Mouse (Mus musculus): ENCODE data around the gene Myo1b. TPM values are rescaled to one million over a fixed set of nuclear protein-coding genes. Genes with fewer than 3 reads are reported as not detected.
A peak's percentile ranks its signal among the peaks of the same experiment; 100 is the strongest.

Myo1b gene
- polyA plus RNA-seq, 1 experiment from 2014 or later = 88.8 TPM

GRCm38 (mm10) chr1:51766271-51766670 lies 149.6 kb downstream of the Myo1b start:
- peaks cover 59% of the 10 kb centered on the region for H3K36me3 ChIP-seq (ENCODE audit: control insufficient read depth, insufficient read depth, low read length)
- no peak overlapping the region for H3K4me2 ChIP-seq (replicated peaks; ENCODE audit: low read depth, low read length)
- no peak overlapping the region for H3K4me3 ChIP-seq (ENCODE audit: low read length)
- H3K9me3 ChIP-seq (ENCODE audit: control insufficient read depth, low read length) = no peaks in the 10 kb centered on the region
- no peak overlapping the region for H3K9ac ChIP-seq (ENCODE audit: low read depth, low read length)
- H3K4me1 ChIP-seq (ENCODE audit: control insufficient read depth, insufficient read depth, low read length) = no peaks in the 10 kb centered on the region
- no peaks in the 10 kb centered on the region for H3K27me3 ChIP-seq (ENCODE audit: control insufficient read depth, insufficient read depth, low read length)
- ATAC-seq (ENCODE audit: low FRiP score, low TSS enrichment) = no peak
- 78% methylated on average over 4 of the region's 4 CpGs for WGBS
- H3K27ac ChIP-seq (ENCODE audit: low read depth, low read length) = no peak overlapping the region

- no peak overlapping the region for H3K4me2 ChIP-seq (replicated peaks; ENCODE audit: low read depth, low read length)
- H3K4me1 ChIP-seq (ENCODE audit: control insufficient read depth, insufficient read depth, low read length) = no peaks in the 10 kb centered on the region
- no peaks in the 10 kb centered on the region for H3K27me3 ChIP-seq (ENCODE audit: control insufficient read depth, insufficient read depth, low read length)
- no peak overlapping the region for H3K9ac ChIP-seq (ENCODE audit: low read depth, low read length)
- WGBS = 93% methylated on average over 5 of the region's 5 CpGs
- no peaks in the 10 kb centered on the region for H3K9me3 ChIP-seq (ENCODE audit: control insufficient read depth, low read length)
- no peak overlapping the region for H3K4me3 ChIP-seq (ENCODE audit: low read length)
- no peak for ATAC-seq (ENCODE audit: low FRiP score, low TSS enrichment)
- peaks cover 57% of the 10 kb centered on the region for H3K36me3 ChIP-seq (ENCODE audit: control insufficient read depth, insufficient read depth, low read length)
- H3K27ac ChIP-seq (ENCODE audit: low read depth, low read length) = no peak overlapping the region
Measured at GRCm38 (mm10) chr1:51765156-51765555, 150.7 kb downstream of the Myo1b start.

GRCm38 (mm10) chr1:51759657-51760056 lies 156.2 kb downstream of the Myo1b start:
- no peaks in the 10 kb centered on the region for H3K27me3 ChIP-seq (ENCODE audit: control insufficient read depth, insufficient read depth, low read length)
- WGBS = 78% methylated on average over 6 of the region's 6 CpGs
- no peaks in the 10 kb centered on the region for H3K9me3 ChIP-seq (ENCODE audit: control insufficient read depth, low read length)
- no peak overlapping the region for H3K4me2 ChIP-seq (replicated peaks; ENCODE audit: low read depth, low read length)
- H3K9ac ChIP-seq (ENCODE audit: low read depth, low read length) = no peak overlapping the region
- no peaks in the 10 kb centered on the region for H3K4me1 ChIP-seq (ENCODE audit: control insufficient read depth, insufficient read depth, low read length)
- H3K4me3 ChIP-seq (ENCODE audit: low read length) = no peak overlapping the region
- H3K36me3 ChIP-seq (ENCODE audit: control insufficient read depth, insufficient read depth, low read length) = peaks cover 65% of the 10 kb centered on the region
- no peak overlapping the region for H3K27ac ChIP-seq (ENCODE audit: low read depth, low read length)
- ATAC-seq (ENCODE audit: low FRiP score, low TSS enrichment) = no peak

GRCm38 (mm10) chr1:51758326-51759109 lies 157.4 kb downstream of the Myo1b start:
- 57% methylated on average over 15 of the region's 15 CpGs for WGBS
- no peak overlapping the region for H3K27ac ChIP-seq (ENCODE audit: low read depth, low read length)
- ATAC-seq (ENCODE audit: low FRiP score, low TSS enrichment) = peak; percentile 72

GRCm38 (mm10) chr1:51753621-51754020 lies 162.2 kb downstream of the Myo1b start:
- Histone ChIP-seq H3K27ac (ENCODE audit: low read depth, low read length) (no peak overlapping the region), H3K27me3 (ENCODE audit: control insufficient read depth, insufficient read depth, low read length) (no peaks in the 10 kb centered on the region), H3K4me3 (ENCODE audit: low read length) (no peak overlapping the region), H3K9ac (ENCODE audit: low read depth, low read length) (no peak overlapping the region), H3K36me3 (ENCODE audit: control insufficient read depth, insufficient read depth, low read length) (peaks cover 53% of the 10 kb centered on the region), H3K4me1 (ENCODE audit: control insufficient read depth, insufficient read depth, low read length) (no peaks in the 10 kb centered on the region), H3K9me3 (ENCODE audit: control insufficient read depth, low read length) (no peaks in the 10 kb centered on the region), H3K4me2 (replicated peaks; ENCODE audit: low read depth, low read length) (no peak overlapping the region)
- ATAC-seq (ENCODE audit: low FRiP score, low TSS enrichment) = no peak
- WGBS = 93% methylated on average over 6 of the region's 6 CpGs

More at GRCm38 (mm10) chr1:51758326-51759109, 157.4 kb downstream of the Myo1b start:
- no peak overlapping the region for H3K9ac ChIP-seq (ENCODE audit: low read depth, low read length)
- no peak overlapping the region for H3K4me2 ChIP-seq (replicated peaks; ENCODE audit: low read depth, low read length)
- no peaks in the 10 kb centered on the region for H3K4me1 ChIP-seq (ENCODE audit: control insufficient read depth, insufficient read depth, low read length)
- no peaks in the 10 kb centered on the region for H3K9me3 ChIP-seq (ENCODE audit: control insufficient read depth, low read length)
- H3K36me3 ChIP-seq (ENCODE audit: control insufficient read depth, insufficient read depth, low read length) = peaks cover 75% of the 10 kb centered on the region
- no peak overlapping the region for H3K4me3 ChIP-seq (ENCODE audit: low read length)
- H3K27me3 ChIP-seq (ENCODE audit: control insufficient read depth, insufficient read depth, low read length) = no peaks in the 10 kb centered on the region

GRCm38 (mm10) chr1:51751006-51751405 lies 164.9 kb downstream of the Myo1b start:
- no peak overlapping the region for H3K9ac ChIP-seq (ENCODE audit: low read depth, low read length)
- 80% methylated on average over 10 of the region's 10 CpGs for WGBS
- H3K4me3 ChIP-seq (ENCODE audit: low read length) = no peak overlapping the region
- H3K9me3 ChIP-seq (ENCODE audit: control insufficient read depth, low read length) = no peaks in the 10 kb centered on the region
- no peak for ATAC-seq (ENCODE audit: low FRiP score, low TSS enrichment)
- H3K4me1 ChIP-seq (ENCODE audit: control insufficient read depth, insufficient read depth, low read length) = 0 out of 2 replicates have a peak, but pooled peaks cover 6% of the 10 kb centered on the region
- no peaks in the 10 kb centered on the region for H3K27me3 ChIP-seq (ENCODE audit: control insufficient read depth, insufficient read depth, low read length)
- H3K36me3 ChIP-seq (ENCODE audit: control insufficient read depth, insufficient read depth, low read length) = peaks cover 41% of the 10 kb centered on the region
- H3K4me2 ChIP-seq (replicated peaks; ENCODE audit: low read depth, low read length) = no peak overlapping the region
- H3K27ac ChIP-seq (ENCODE audit: low read depth, low read length) = no peak overlapping the region

GRCm38 (mm10) chr1:51748306-51748705 lies 167.6 kb downstream of the Myo1b start:
- Histone ChIP-seq H3K4me2 (replicated peaks; ENCODE audit: low read depth, low read length) (no peak overlapping the region), H3K36me3 (ENCODE audit: control insufficient read depth, insufficient read depth, low read length) (peaks cover 24% of the 10 kb centered on the region; the same call in 1 of the 2 replicates), H3K4me1 (ENCODE audit: control insufficient read depth, insufficient read depth, low read length) (0 out of 2 replicates have a peak, but pooled peaks cover 6% of the 10 kb centered on the region), H3K4me3 (ENCODE audit: low read length) (no peak overlapping the region), H3K9me3 (ENCODE audit: control insufficient read depth, low read length) (no peaks in the 10 kb centered on the region), H3K27me3 (ENCODE audit: control insufficient read depth, insufficient read depth, low read length) (no peaks in the 10 kb centered on the region), H3K27ac (ENCODE audit: low read depth, low read length) (no peak overlapping the region), H3K9ac (ENCODE audit: low read depth, low read length) (no peak overlapping the region)
- 85% methylated on average over 2 of the region's 2 CpGs for WGBS
- ATAC-seq (ENCODE audit: low FRiP score, low TSS enrichment) = no peak

- 34% methylated on average over 12 of the region's 12 CpGs for WGBS
- no peak overlapping the region for H3K4me3 ChIP-seq (ENCODE audit: low read length)
- no peak overlapping the region for H3K9ac ChIP-seq (ENCODE audit: low read depth, low read length)
- no peak overlapping the region; the same call in 1 of the 2 replicates for H3K27ac ChIP-seq (ENCODE audit: low read depth, low read length)
- H3K9me3 ChIP-seq (ENCODE audit: control insufficient read depth, low read length) = no peaks in the 10 kb centered on the region
- H3K4me1 ChIP-seq (ENCODE audit: control insufficient read depth, insufficient read depth, low read length) = 0 out of 2 replicates have a peak, but pooled peaks cover 6% of the 10 kb centered on the region
- H3K4me2 ChIP-seq (replicated peaks; ENCODE audit: low read depth, low read length) = no peak overlapping the region
- peaks cover 21% of the 10 kb centered on the region; the same call in 1 of the 2 replicates for H3K36me3 ChIP-seq (ENCODE audit: control insufficient read depth, insufficient read depth, low read length)
- ATAC-seq (ENCODE audit: low FRiP score, low TSS enrichment) = no peak
- H3K27me3 ChIP-seq (ENCODE audit: control insufficient read depth, insufficient read depth, low read length) = no peaks in the 10 kb centered on the region
Measured at GRCm38 (mm10) chr1:51747494-51747893, 168.4 kb downstream of the Myo1b start.

GRCm38 (mm10) chr1:51746711-51747240 lies 169.1 kb downstream of the Myo1b start:
- Histone ChIP-seq H3K4me1 (ENCODE audit: control insufficient read depth, insufficient read depth, low read length) (0 out of 2 replicates have a peak, but pooled peaks cover 6% of the 10 kb centered on the region), H3K9me3 (ENCODE audit: control insufficient read depth, low read length) (no peaks in the 10 kb centered on the region), H3K4me3 (ENCODE audit: low read length) (no peak overlapping the region), H3K9ac (ENCODE audit: low read depth, low read length) (no peak overlapping the region), H3K27me3 (ENCODE audit: control insufficient read depth, insufficient read depth, low read length) (no peaks in the 10 kb centered on the region), H3K4me2 (replicated peaks; ENCODE audit: low read depth, low read length) (no peak overlapping the region), H3K27ac (ENCODE audit: low read depth, low read length) (no peak overlapping the region), H3K36me3 (ENCODE audit: control insufficient read depth, insufficient read depth, low read length) (peaks cover 21% of the 10 kb centered on the region; the same call in 1 of the 2 replicates)
- no peak for ATAC-seq (ENCODE audit: low FRiP score, low TSS enrichment)
- 82% methylated on average over 15 of the region's 15 CpGs for WGBS

Data from kidney, embryonic 14.5 days (tissue).